Mouse (Mus musculus): Measurements from ENCODE around the gene Lman1l.

DNA sequence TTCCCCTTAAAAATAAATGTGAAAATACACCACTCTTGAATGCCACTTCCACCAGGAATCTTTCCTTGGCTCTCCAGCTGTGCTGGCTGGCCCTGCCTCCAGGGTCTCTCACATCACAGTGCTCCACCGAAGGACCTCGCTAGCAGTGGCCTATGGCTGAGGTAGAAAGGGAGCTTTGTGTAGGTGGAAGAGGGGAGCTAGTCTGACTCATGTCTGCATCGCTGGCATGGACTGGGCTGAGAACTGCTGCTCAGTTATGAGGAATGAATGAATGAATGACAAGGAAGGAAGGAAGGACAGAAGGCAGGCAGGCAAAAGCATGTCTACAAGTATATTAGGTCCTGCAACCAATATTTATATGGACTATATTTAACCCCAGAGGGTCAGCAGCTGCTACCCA is 16.7 kb upstream of the Lman1l start:
- TF ChIP-seq CTCF (IDR thresholded peaks at IDR 0.05; ENCODE audit: insufficient read depth, low read length) (no peak), POLR2A (IDR thresholded peaks at IDR 0.05; ENCODE audit: borderline replicate concordance, extremely low read depth, low read depth, low read length) (no peak)
